Mouse (Mus musculus): ENCODE results near the gene Nebl. TPM values are rescaled to one million over a fixed set of nuclear protein-coding genes. Genes with fewer than 3 reads are reported as not detected.

Gene Nebl
- polyA plus RNA-seq, 1 experiment = 0.01 TPM

GRCm38 (mm10) chr2:17515686-17516085, 215.6 kb downstream of the Nebl start:
- no peak overlapping the region for H3K4me3 ChIP-seq (replicated peaks)
- no peaks in the 10 kb centered on the region for H3K27me3 ChIP-seq (ENCODE audit: control insufficient read depth)
- no peaks in the 10 kb centered on the region for H3K36me3 ChIP-seq (ENCODE audit: control insufficient read depth)
- TF ChIP-seq TAL1 (IDR thresholded peaks at IDR 0.05; ENCODE audit: low read length) (no peak), GATA1 (IDR thresholded peaks at IDR 0.05; ENCODE audit: low read length) (no peak)
- no peaks in the 10 kb centered on the region for H3K9me3 ChIP-seq (ENCODE audit: control insufficient read depth, low read length)
- no peaks in the 10 kb centered on the region for H3K4me1 ChIP-seq (ENCODE audit: control insufficient read depth)

- TF ChIP-seq TAL1 (IDR thresholded peaks at IDR 0.05; ENCODE audit: low read length) = no peak
- no peak for TF ChIP-seq GATA1 (IDR thresholded peaks at IDR 0.05; ENCODE audit: low read length)
- Histone ChIP-seq H3K36me3 (ENCODE audit: control insufficient read depth) (no peaks in the 10 kb centered on the region), H3K27me3 (ENCODE audit: control insufficient read depth) (no peaks in the 10 kb centered on the region), H3K4me3 (replicated peaks) (no peak overlapping the region), H3K4me1 (ENCODE audit: control insufficient read depth) (no peaks in the 10 kb centered on the region), H3K9me3 (ENCODE audit: control insufficient read depth, low read length) (no peaks in the 10 kb centered on the region)
Observed at GRCm38 (mm10) chr2:17514765-17515164, 216.5 kb downstream of the Nebl start.

- TF ChIP-seq TAL1 (IDR thresholded peaks at IDR 0.05; ENCODE audit: low read length) (no peak), GATA1 (IDR thresholded peaks at IDR 0.05; ENCODE audit: low read length) (no peak)
- no peaks in the 10 kb centered on the region for H3K27me3 ChIP-seq (ENCODE audit: control insufficient read depth)
- H3K9me3 ChIP-seq (ENCODE audit: control insufficient read depth, low read length) = no peaks in the 10 kb centered on the region
- no peak overlapping the region for H3K4me3 ChIP-seq (replicated peaks)
- H3K4me1 ChIP-seq (ENCODE audit: control insufficient read depth) = no peaks in the 10 kb centered on the region
- H3K36me3 ChIP-seq (ENCODE audit: control insufficient read depth) = no peaks in the 10 kb centered on the region
Observed at GRCm38 (mm10) chr2:17509942-17510341, 221.3 kb downstream of the Nebl start.

GRCm38 (mm10) chr2:17507362-17507761, 223.9 kb downstream of the Nebl start:
- TF ChIP-seq TAL1 (IDR thresholded peaks at IDR 0.05; ENCODE audit: low read length) = no peak
- no peak for TF ChIP-seq GATA1 (IDR thresholded peaks at IDR 0.05; ENCODE audit: low read length)
- Histone ChIP-seq H3K36me3 (ENCODE audit: control insufficient read depth) (no peaks in the 10 kb centered on the region), H3K4me3 (replicated peaks) (no peak overlapping the region), H3K9me3 (ENCODE audit: control insufficient read depth, low read length) (no peaks in the 10 kb centered on the region), H3K27me3 (ENCODE audit: control insufficient read depth) (no peaks in the 10 kb centered on the region), H3K4me1 (ENCODE audit: control insufficient read depth) (no peaks in the 10 kb centered on the region)

- Histone ChIP-seq H3K27me3 (ENCODE audit: control insufficient read depth) (no peaks in the 10 kb centered on the region), H3K4me1 (ENCODE audit: control insufficient read depth) (no peaks in the 10 kb centered on the region), H3K36me3 (ENCODE audit: control insufficient read depth) (no peaks in the 10 kb centered on the region), H3K9me3 (ENCODE audit: control insufficient read depth, low read length) (no peaks in the 10 kb centered on the region), H3K4me3 (replicated peaks) (no peak overlapping the region)
- TF ChIP-seq TAL1 (IDR thresholded peaks at IDR 0.05; ENCODE audit: low read length) (no peak), GATA1 (IDR thresholded peaks at IDR 0.05; ENCODE audit: low read length) (no peak)
Observed at GRCm38 (mm10) chr2:17504115-17504774, 227.0 kb downstream of the Nebl start.

- no peaks in the 10 kb centered on the region for H3K36me3 ChIP-seq (ENCODE audit: control insufficient read depth)
- TF ChIP-seq TAL1 (IDR thresholded peaks at IDR 0.05; ENCODE audit: low read length) (no peak), GATA1 (IDR thresholded peaks at IDR 0.05; ENCODE audit: low read length) (no peak)
- H3K27me3 ChIP-seq (ENCODE audit: control insufficient read depth) = no peaks in the 10 kb centered on the region
- H3K9me3 ChIP-seq (ENCODE audit: control insufficient read depth, low read length) = no peaks in the 10 kb centered on the region
- H3K4me1 ChIP-seq (ENCODE audit: control insufficient read depth) = no peaks in the 10 kb centered on the region
- H3K4me3 ChIP-seq (replicated peaks) = no peak overlapping the region
Observed at GRCm38 (mm10) chr2:17501075-17501474, 230.2 kb downstream of the Nebl start.

GRCm38 (mm10) chr2:17465517-17466174, 265.6 kb downstream of the Nebl start:
- Histone ChIP-seq H3K36me3 (ENCODE audit: control insufficient read depth) (no peaks in the 10 kb centered on the region), H3K9me3 (ENCODE audit: control insufficient read depth, low read length) (no peaks in the 10 kb centered on the region), H3K4me1 (ENCODE audit: control insufficient read depth) (no peaks in the 10 kb centered on the region), H3K4me3 (replicated peaks) (no peak overlapping the region), H3K27me3 (ENCODE audit: control insufficient read depth) (no peaks in the 10 kb centered on the region)
- TF ChIP-seq TAL1 (IDR thresholded peaks at IDR 0.05; ENCODE audit: low read length) = no peak
- TF ChIP-seq GATA1 (IDR thresholded peaks at IDR 0.05; ENCODE audit: low read length) = no peak

GRCm38 (mm10) chr2:17460434-17460833, 270.8 kb downstream of the Nebl start:
- H3K4me3 ChIP-seq (replicated peaks) = no peak overlapping the region
- H3K4me1 ChIP-seq (ENCODE audit: control insufficient read depth) = no peaks in the 10 kb centered on the region
- H3K27me3 ChIP-seq (ENCODE audit: control insufficient read depth) = no peaks in the 10 kb centered on the region
- no peaks in the 10 kb centered on the region for H3K36me3 ChIP-seq (ENCODE audit: control insufficient read depth)
- TF ChIP-seq GATA1 (IDR thresholded peaks at IDR 0.05; ENCODE audit: low read length) = no peak
- TF ChIP-seq TAL1 (IDR thresholded peaks at IDR 0.05; ENCODE audit: low read length) = no peak
- no peaks in the 10 kb centered on the region for H3K9me3 ChIP-seq (ENCODE audit: control insufficient read depth, low read length)

- Histone ChIP-seq H3K36me3 (ENCODE audit: control insufficient read depth) (no peaks in the 10 kb centered on the region), H3K27me3 (ENCODE audit: control insufficient read depth) (no peaks in the 10 kb centered on the region), H3K9me3 (ENCODE audit: control insufficient read depth, low read length) (no peaks in the 10 kb centered on the region), H3K4me1 (ENCODE audit: control insufficient read depth) (no peaks in the 10 kb centered on the region), H3K4me3 (replicated peaks) (no peak overlapping the region)
- TF ChIP-seq TAL1 (IDR thresholded peaks at IDR 0.05; ENCODE audit: low read length) (no peak), GATA1 (IDR thresholded peaks at IDR 0.05; ENCODE audit: low read length) (no peak)
Observed at GRCm38 (mm10) chr2:17453676-17454075, 277.6 kb downstream of the Nebl start.

Data from erythroblast, embryonic 14.5 days (primary cell).